Mouse (Mus musculus): Measurements from ENCODE around the gene Sctr. TPM values are rescaled to one million over a fixed set of nuclear protein-coding genes. Genes with fewer than 3 reads are reported as not detected.
A peak's percentile ranks its signal among the peaks of the same experiment; 100 is the strongest.

Gene Sctr
- polyA plus RNA-seq, 1 experiment from 2014 or later = not detected

DNA sequence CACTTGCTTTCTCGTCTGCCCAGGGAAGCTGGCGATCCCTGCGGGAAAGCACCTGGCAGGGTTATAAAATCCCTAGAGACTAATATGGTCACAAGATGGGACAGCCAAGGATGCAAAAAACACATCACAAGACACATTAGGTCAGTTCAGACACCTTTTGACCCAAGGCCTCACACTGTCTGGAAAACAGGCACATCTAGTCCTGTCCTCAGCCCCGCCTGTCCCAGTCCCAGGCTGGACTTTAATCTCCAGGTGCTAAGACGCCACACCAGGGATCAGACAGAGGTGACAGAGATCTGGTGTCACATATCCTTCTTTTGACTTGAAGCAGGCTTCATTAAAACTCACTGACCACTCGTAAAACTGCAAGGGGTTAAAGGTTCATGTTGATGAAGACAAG is 63.5 kb downstream of the Sctr start:
- H3K4me2 ChIP-seq = peak overlapping the region; percentile 32
- WGBS (ENCODE audit: insufficient replicate concordance) = 54% methylated on average over 6 of the region's 6 CpGs

DNA sequence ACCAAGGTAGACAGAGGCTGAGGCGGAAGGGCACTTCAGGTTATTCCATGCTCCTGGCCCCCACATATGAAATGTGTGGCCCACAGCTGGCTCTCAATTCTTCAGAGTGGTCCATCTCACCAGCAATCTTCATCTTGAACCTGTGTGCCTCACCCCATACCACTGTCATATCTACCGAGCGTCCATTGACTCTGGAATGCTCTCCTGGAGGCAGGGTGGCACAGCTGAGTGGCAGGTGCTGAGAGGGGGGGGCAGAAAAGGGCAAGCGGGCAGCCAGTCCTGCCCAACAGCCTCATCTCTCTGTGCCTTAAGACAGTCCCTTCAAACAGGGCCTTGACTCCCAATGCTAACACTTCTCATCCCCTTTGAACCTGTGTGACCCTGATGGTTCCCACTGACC is 64.4 kb downstream of the Sctr start:
- H3K36me3 ChIP-seq (replicated peaks) = peaks cover 4% of the 10 kb centered on the region; the same call in 1 of the 2 replicates
- 69% methylated on average over 4 of the region's 4 CpGs for WGBS (ENCODE audit: insufficient replicate concordance)

More for the DNA sequence above, 63.5 kb downstream of the Sctr start:
- H3K4me3 ChIP-seq (replicated peaks) = no peak overlapping the region
- H3K9me3 ChIP-seq (replicated peaks) = no peaks in the 10 kb centered on the region
- no peak overlapping the region for H3K27ac ChIP-seq (replicated peaks)
- peaks cover 8% of the 10 kb centered on the region for H3K4me1 ChIP-seq (replicated peaks)
- no peak for ATAC-seq (ENCODE audit: insufficient read depth)
- peaks cover 4% of the 10 kb centered on the region; the same call in 1 of the 2 replicates for H3K36me3 ChIP-seq (replicated peaks)
- H3K27me3 ChIP-seq = peaks cover 27% of the 10 kb centered on the region
- no peak overlapping the region for H3K9ac ChIP-seq

DNA sequence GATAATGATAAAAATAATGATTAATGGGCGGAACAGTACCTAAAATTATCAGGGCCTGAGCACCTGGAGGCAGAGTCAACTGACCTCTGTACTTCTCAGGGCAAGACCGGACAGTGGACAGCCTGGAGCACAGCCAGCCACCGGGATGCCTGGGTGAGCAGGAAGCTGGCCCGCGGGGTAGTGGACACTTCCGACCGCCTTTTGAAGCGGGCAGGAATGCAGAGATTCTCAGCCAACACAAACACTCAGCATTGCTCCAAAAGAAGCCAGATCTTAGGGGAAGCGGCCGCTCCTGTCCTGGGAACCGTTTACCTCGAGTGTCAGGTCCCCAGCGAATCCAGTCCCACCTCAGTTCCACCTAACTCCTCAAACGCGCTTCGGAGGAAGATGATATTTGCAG is 66.2 kb downstream of the Sctr start:
- Histone ChIP-seq H3K4me3 (replicated peaks) (peak overlapping the region; percentile 49), H3K27ac (replicated peaks) (peak overlapping the region; percentile 73), H3K4me1 (replicated peaks) (peaks cover 8% of the 10 kb centered on the region), H3K36me3 (replicated peaks) (peaks cover under 1% of the 10 kb centered on the region; the same call in 1 of the 2 replicates), H3K9me3 (replicated peaks) (no peaks in the 10 kb centered on the region), H3K4me2 (peak overlapping the region; percentile 58), H3K9ac (no peak overlapping the region), H3K27me3 (peaks cover 29% of the 10 kb centered on the region)
- peak; percentile 36; the same call in 1 of the 2 replicates for ATAC-seq (ENCODE audit: insufficient read depth)
- WGBS (ENCODE audit: insufficient replicate concordance) = 8% methylated on average over 16 of the region's 16 CpGs

More for the DNA sequence above, 64.4 kb downstream of the Sctr start:
- Histone ChIP-seq H3K9me3 (replicated peaks) (no peaks in the 10 kb centered on the region), H3K9ac (no peak overlapping the region), H3K4me1 (replicated peaks) (peaks cover 8% of the 10 kb centered on the region), H3K4me2 (peak overlapping the region; percentile 58), H3K27me3 (peaks cover 29% of the 10 kb centered on the region), H3K27ac (replicated peaks) (no peak overlapping the region), H3K4me3 (replicated peaks) (no peak overlapping the region)
- ATAC-seq (ENCODE audit: insufficient read depth) = no peak

DNA sequence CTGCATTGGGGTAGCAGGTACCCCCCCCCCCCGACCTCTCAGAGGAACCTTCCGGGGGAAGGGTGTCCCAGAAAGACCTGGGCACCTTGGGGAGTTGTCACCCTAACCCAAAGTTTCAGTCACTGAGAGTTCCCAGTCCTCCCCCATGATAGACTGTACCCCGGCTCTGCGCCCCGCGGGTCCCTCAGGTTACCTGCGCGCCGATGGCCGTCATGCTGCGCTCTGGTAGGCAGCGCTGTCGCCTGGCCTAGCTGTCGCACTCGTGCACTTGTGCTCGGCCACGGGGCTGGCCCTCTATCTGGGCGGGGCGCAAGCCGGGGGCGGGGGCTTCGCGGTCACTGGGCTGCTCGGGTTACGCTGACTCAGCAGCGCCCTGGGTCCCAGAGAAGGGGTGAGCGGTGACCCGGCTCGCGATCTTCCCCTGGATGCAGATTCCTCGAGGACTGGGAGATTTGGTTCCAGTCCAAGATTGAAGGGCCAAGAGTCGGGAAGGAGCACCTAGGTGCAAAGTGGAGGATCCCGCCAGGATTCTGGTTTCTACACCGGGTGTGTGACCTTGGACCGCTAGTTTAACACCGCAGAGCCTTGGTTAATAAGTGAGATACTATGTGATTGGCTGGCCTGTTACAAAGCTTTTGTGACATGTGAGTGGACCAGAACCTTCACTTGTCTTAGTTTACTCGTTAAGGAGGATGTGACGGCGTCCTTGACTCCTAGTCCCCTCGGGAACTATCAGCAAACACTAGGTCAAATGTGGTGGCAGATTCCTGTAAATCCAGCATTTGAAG is 67.0 kb downstream of the Sctr start, which contains the start of gene Tmem37:
Gene Tmem37, minus strand, starts transcription at position 556 of the 788 bp plus-strand sequence.
- ATAC-seq (ENCODE audit: insufficient read depth) = peak; percentile 50
- Histone ChIP-seq H3K4me1 (replicated peaks) (peaks cover 8% of the 10 kb centered on the region), H3K4me3 (replicated peaks) (peak within 1 kb of the TSS; percentile 49), H3K4me2 (peak within 1 kb of the TSS; percentile 58), H3K9ac (peak within 1 kb of the TSS; percentile 23; the same call in 1 of the 2 replicates), H3K27ac (replicated peaks) (peak within 1 kb of the TSS; percentile 73), H3K27me3 (peaks cover 29% of the 10 kb centered on the region), H3K36me3 (replicated peaks) (no peaks in the 10 kb centered on the region), H3K9me3 (replicated peaks) (no peaks in the 10 kb centered on the region)
- 4% methylated on average over 40 of the region's 40 CpGs for WGBS (ENCODE audit: insufficient replicate concordance)

DNA sequence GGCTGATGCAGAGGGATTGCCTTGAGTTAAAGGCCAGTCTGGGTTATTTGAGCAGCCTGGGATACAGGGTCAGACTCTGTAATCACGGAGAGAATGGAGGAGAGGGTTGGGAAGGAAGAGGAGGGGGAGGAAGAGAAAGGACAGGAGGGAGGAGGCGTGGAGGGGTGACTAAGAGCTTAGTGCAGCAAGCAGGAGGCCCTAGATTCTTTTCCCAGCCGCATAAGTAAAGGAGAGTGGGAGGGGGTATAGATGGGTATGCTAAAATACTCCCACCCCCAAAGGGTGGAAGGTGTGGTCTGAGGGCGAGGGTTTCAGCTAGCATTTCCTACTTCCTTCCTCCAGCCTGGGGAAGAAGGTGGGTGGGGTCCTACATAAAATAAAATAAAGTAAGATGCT is 67.6 kb downstream of the Sctr start:
- Histone ChIP-seq H3K27me3 (peaks cover 29% of the 10 kb centered on the region), H3K4me3 (replicated peaks) (peak overlapping the region; percentile 49; the same call in 1 of the 2 replicates), H3K27ac (replicated peaks) (peak overlapping the region; percentile 51; the same call in 1 of the 2 replicates), H3K9me3 (replicated peaks) (no peaks in the 10 kb centered on the region), H3K4me2 (peak overlapping the region; percentile 58), H3K36me3 (replicated peaks) (no peaks in the 10 kb centered on the region), H3K9ac (no peak overlapping the region), H3K4me1 (replicated peaks) (peaks cover 4% of the 10 kb centered on the region)
- peak; percentile 4; the same call in 1 of the 2 replicates for ATAC-seq (ENCODE audit: insufficient read depth)
- 18% methylated on average over 4 of the region's 4 CpGs for WGBS (ENCODE audit: insufficient replicate concordance)

DNA sequence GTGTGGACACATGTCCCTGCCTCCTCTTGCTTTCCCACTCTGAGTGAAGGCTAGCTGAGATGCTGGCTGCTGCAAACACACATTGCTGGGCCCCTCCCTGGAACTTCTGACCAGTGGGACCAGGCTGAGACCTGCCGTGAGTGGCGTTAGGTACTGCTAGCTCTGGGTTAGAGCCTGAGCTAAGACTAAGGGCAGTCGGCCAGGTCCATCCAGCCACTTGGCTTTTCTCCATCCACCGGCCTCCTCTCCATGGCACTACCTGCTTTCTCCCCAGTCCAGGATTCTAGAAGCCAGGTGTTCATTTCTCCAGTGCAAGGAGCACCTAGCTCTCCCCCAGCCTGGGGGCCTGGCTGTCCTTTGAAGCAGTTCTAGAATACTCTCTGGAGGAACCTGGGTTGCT is 68.2 kb downstream of the Sctr start:
- WGBS (ENCODE audit: insufficient replicate concordance) = 67% methylated on average over 4 of the region's 4 CpGs
- peaks cover 3% of the 10 kb centered on the region for H3K4me1 ChIP-seq (replicated peaks)
- H3K27ac ChIP-seq (replicated peaks) = no peak overlapping the region
- no peak overlapping the region for H3K4me3 ChIP-seq (replicated peaks)
- no peak for ATAC-seq (ENCODE audit: insufficient read depth)
- no peak overlapping the region for H3K9ac ChIP-seq
- peaks cover 29% of the 10 kb centered on the region for H3K27me3 ChIP-seq
- no peaks in the 10 kb centered on the region for H3K9me3 ChIP-seq (replicated peaks)
- H3K4me2 ChIP-seq = no peak overlapping the region
- H3K36me3 ChIP-seq (replicated peaks) = no peaks in the 10 kb centered on the region

DNA sequence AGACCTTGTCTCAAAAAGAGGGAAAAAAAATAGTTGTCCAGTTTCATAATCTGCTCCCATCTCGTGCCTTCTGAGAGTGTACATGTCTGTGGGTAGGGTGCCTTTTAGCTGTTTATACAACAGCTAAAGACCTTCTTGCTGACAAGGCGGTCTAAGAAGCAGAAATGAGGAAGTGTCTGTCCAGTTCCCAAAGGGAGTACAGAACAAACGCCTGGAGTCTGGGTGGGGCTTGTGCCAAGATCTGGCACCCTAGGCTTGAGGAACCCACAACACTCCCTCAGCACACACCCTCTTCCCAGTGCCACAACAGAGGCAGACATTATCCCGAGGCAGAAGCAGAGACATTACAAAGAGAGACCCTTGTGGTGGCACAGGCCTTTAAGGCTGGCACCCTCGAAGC is 68.8 kb downstream of the Sctr start:
- no peak overlapping the region for H3K9ac ChIP-seq
- 28% methylated on average over 5 of the region's 5 CpGs for WGBS (ENCODE audit: insufficient replicate concordance)

DNA sequence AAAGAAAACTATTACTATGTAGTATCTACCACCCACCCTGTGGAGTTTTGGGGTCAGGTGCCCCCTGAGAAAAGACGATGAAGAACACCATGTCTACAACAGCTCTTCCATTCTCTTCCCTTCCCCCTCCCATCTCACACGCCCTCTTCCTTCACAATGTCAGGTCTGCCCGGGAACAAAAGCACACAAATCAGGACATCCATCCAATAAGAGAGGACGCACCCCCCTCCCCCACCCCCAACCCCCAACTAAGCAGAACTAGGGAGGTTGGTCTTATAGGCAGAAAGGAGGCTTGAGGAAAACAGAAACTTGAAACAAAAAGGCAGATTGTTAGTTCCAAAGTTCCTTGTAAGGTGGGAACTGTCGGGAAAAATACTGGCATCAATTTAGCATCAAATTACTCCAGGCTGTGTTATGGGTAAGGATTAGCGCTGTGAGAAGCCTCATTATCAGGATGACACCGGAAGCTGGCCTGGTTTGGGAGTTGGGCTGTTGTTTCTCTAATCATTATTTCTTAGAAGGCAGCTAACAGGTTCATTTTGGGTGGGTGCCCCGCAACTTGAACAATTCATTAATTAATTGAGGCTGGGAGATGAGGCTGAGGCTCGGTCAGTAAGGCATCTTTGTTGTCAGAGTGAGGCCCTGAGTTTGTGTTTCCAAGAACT is 71.2 kb downstream of the Sctr start:
- no peak overlapping the region for H3K9ac ChIP-seq
- H3K4me1 ChIP-seq (replicated peaks) = peaks cover 3% of the 10 kb centered on the region; the same call in 1 of the 2 replicates
- no peak overlapping the region for H3K4me3 ChIP-seq (replicated peaks)
- H3K9me3 ChIP-seq (replicated peaks) = no peaks in the 10 kb centered on the region
- WGBS (ENCODE audit: insufficient replicate concordance) = 31% methylated on average over 9 of the region's 9 CpGs
- ATAC-seq (ENCODE audit: insufficient read depth) = no peak
- peaks cover 25% of the 10 kb centered on the region for H3K27me3 ChIP-seq
- H3K36me3 ChIP-seq (replicated peaks) = no peaks in the 10 kb centered on the region
- H3K27ac ChIP-seq (replicated peaks) = no peak overlapping the region
- H3K4me2 ChIP-seq = no peak overlapping the region

More for the DNA sequence above, 68.8 kb downstream of the Sctr start:
- Histone ChIP-seq H3K36me3 (replicated peaks) (no peaks in the 10 kb centered on the region), H3K4me2 (no peak overlapping the region), H3K4me3 (replicated peaks) (no peak overlapping the region), H3K9me3 (replicated peaks) (no peaks in the 10 kb centered on the region), H3K4me1 (replicated peaks) (peaks cover 3% of the 10 kb centered on the region), H3K27ac (replicated peaks) (no peak overlapping the region), H3K27me3 (peaks cover 29% of the 10 kb centered on the region)
- ATAC-seq (ENCODE audit: insufficient read depth) = no peak

DNA sequence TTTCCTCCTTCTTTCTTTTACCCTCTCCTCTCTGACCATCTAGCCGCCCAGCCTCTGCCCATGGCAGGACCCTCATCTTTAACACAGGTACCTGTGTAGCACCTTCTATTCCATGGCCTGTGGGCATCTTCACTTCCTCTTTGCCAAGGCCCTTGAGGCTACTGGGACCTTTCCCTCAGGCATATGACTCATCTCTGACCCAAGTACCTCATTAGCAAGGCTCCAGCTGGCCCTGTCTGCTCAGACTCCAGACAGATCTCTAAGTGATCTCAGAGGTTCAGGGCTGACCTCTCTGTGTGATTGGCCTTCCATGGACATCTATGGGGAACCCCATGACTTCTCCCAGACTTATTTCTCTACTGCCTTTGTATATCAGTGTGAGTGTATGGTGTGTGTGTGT is 73.9 kb downstream of the Sctr start:
- Histone ChIP-seq H3K36me3 (replicated peaks) (no peaks in the 10 kb centered on the region), H3K9ac (no peak overlapping the region), H3K9me3 (replicated peaks) (no peaks in the 10 kb centered on the region), H3K4me2 (no peak overlapping the region), H3K27me3 (no peaks in the 10 kb centered on the region), H3K4me1 (replicated peaks) (peaks cover 14% of the 10 kb centered on the region), H3K27ac (replicated peaks) (no peak overlapping the region), H3K4me3 (replicated peaks) (no peak overlapping the region)
- WGBS (ENCODE audit: insufficient replicate concordance) = 63% methylated on average over 1 of the region's 1 CpGs
- ATAC-seq (ENCODE audit: insufficient read depth) = no peak

DNA sequence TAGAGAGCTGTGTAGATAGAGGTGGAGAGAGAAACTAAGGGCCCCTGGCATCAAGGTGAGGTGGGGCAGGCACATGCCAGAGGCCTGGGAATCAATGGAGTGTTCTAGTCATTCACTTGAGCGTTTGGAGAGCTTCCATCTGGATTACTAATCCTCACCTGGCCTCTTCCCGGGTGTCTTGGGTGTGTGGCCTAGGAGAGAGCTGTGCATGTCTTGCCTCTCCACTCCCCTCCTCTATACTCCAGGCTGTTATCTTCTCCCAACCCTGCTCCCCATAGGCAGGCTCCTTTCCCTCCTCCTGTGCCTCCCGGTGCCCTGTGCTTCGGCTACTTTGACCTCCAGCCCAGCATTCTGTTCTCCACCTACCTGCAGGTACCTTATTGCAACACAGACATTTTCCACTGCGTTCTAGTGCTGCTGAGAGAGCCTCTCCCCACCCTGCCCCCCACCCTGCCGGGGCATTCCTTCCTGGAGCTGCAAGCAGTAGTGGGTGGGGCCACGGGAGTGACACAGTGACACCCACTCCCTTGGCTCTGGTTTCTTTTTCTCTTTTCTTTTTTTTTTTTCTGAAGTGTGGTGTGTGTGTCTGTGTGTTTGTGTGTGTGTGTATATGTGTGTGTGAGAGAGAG is 76.4 kb downstream of the Sctr start:
- no peak overlapping the region for H3K9ac ChIP-seq
- H3K27ac ChIP-seq (replicated peaks) = no peak overlapping the region; the same call in 1 of the 2 replicates
- no peaks in the 10 kb centered on the region for H3K27me3 ChIP-seq
- H3K36me3 ChIP-seq (replicated peaks) = no peaks in the 10 kb centered on the region
- H3K4me3 ChIP-seq (replicated peaks) = no peak overlapping the region
- 27% methylated on average over 7 of the region's 7 CpGs for WGBS (ENCODE audit: insufficient replicate concordance)
- H3K4me2 ChIP-seq = peak overlapping the region; percentile 4; the same call in 1 of the 2 replicates
- H3K4me1 ChIP-seq (replicated peaks) = peaks cover 14% of the 10 kb centered on the region
- H3K9me3 ChIP-seq (replicated peaks) = no peaks in the 10 kb centered on the region
- peak; percentile 66 for ATAC-seq (ENCODE audit: insufficient read depth)

All from liver, embryonic 15.5 days (tissue).